Comparison of ENCODE assay signal across 8 mouse cellular contexts in the genomic region with DNA sequence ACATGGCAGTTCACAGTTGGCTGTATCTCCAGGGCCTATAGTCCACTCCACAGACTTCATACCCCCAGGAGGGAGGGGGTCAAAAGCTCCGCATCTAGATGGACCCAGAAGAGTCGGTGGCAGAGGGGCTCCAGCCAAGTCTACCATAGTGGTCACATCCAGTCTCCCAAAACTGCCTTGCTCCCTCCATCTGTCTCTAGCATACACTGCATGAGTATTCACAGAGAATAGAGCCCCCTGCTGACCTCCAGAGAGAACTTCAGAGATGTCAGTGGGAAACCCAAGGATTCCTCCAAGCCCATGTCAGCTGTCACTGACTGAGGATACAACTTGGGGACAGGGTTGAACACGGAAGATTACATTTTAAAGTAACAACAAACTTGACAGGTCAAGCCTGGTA. TPM values are rescaled to one million over a fixed set of nuclear protein-coding genes. Genes with fewer than 3 reads are reported as not detected.
A peak's percentile ranks its signal among the peaks of the same experiment; 100 is the strongest.
DNase-seq lines count a peak whose midpoint lies in the region.

No protein-coding gene starts in this region.

- no peaks in the 10 kb centered on the region for H3K36me3 ChIP-seq in splenic B cell, adult 2 months (ENCODE audit: control insufficient read depth, insufficient read depth, low read length, poor library complexity, severe bottlenecking)

- peak; percentile 85 for DNase-seq in heart, adult 11 months
- DNase-seq in heart, postnatal 4 days: no peak
- peak; percentile 41 for DNase-seq in lung, postnatal 10 days
- DNase-seq in lung, adult 18-20 months: no peak
- peak; percentile 54 for DNase-seq in brain, adult 2 months (ENCODE audit: low read depth, low spot score)
- DNase-seq in splenic B cell, adult 2 months (ENCODE audit: low read depth, low spot score): peak; percentile 50
- no peak for DNase-seq in ovary, postnatal 14 days (ENCODE audit: low spot score)
- no peak for DNase-seq in left cerebral cortex, adult 18-20 months (ENCODE audit: low spot score in 2 of 2)

- H3K27me3 ChIP-seq in splenic B cell, adult 2 months (ENCODE audit: control insufficient read depth, insufficient read depth, low read length, poor library complexity, severe bottlenecking): no peaks in the 10 kb centered on the region

RNA-seq across cellular contexts. Expression of gene Cd2bp2, which starts 10.2 kb away (rescaled TPM):
- total RNA-seq in heart, postnatal 4 days (2021): 10 to 100 TPM; 57.3 to 57.7 TPM
- total RNA-seq in left cerebral cortex, adult 18-20 months (2021): 10 to 100 TPM; 88.0 to 90.2 TPM

RNA-seq across cellular contexts. Expression of gene Tbc1d10b, which starts 22.7 kb away (rescaled TPM):
- total RNA-seq in heart, postnatal 4 days (2021): 10 to 100 TPM; 41.0 to 42.5 TPM
- 10 to 100 TPM; 90.8 to 94.1 TPM for total RNA-seq in left cerebral cortex, adult 18-20 months (2021)

RNA-seq across cellular contexts. Expression of gene Mylpf, which starts 23.1 kb away (rescaled TPM):
- total RNA-seq in heart, postnatal 4 days (2021): 10 to 100 TPM in 1 of 2 experiments, 1 to 10 TPM in 1; 3.1 to 33.0 TPM
- 1 to 10 TPM; 2.1 to 3.0 TPM for total RNA-seq in left cerebral cortex, adult 18-20 months (2021)

RNA-seq across cellular contexts. Expression of gene Zfp553, which starts 47.3 kb away (rescaled TPM):
- total RNA-seq in heart, postnatal 4 days (2021): 10 to 100 TPM in 1 of 2 experiments, 1 to 10 TPM in 1; 9.2 to 10.8 TPM
- total RNA-seq in left cerebral cortex, adult 18-20 months (2021): 10 to 100 TPM; 21.3 to 22.1 TPM

RNA-seq across cellular contexts. Expression of gene Sept1, which starts 47.3 kb away (rescaled TPM):
- 10 to 100 TPM; 11.2 to 12.1 TPM for total RNA-seq in heart, postnatal 4 days (2021)
- total RNA-seq in left cerebral cortex, adult 18-20 months (2021): 1 to 10 TPM; 4.4 to 4.5 TPM

Comparison
In these comparisons a context has a peak if more than half of its experiments do, and no peak if none do; other contexts are left out.
1. DNase-seq: peak in heart, adult 11 months (single experiment), lung, postnatal 10 days (single experiment), brain, adult 2 months (single experiment) and splenic B cell, adult 2 months (single experiment); none in heart, postnatal 4 days (single experiment), lung, adult 18-20 months (0 of 2), ovary, postnatal 14 days (single experiment) and left cerebral cortex, adult 18-20 months (0 of 2).